Mouse (Mus musculus) ovary, postnatal 14 days (tissue): ENCODE results near the gene Rabggtb.
A peak's percentile ranks its signal among the peaks of the same experiment; 100 is the strongest.

Experiments
- DNase-seq: peaks from one replicate; pipeline ENCODE4 v3.0.0; 2022; ENCODE audit warnings: low spot score

Rabggtb gene

GRCm38 (mm10) chr3:153921147-153921910, 8.5 kb upstream of the Rabggtb start:
- no peak for DNase-seq

DNA sequence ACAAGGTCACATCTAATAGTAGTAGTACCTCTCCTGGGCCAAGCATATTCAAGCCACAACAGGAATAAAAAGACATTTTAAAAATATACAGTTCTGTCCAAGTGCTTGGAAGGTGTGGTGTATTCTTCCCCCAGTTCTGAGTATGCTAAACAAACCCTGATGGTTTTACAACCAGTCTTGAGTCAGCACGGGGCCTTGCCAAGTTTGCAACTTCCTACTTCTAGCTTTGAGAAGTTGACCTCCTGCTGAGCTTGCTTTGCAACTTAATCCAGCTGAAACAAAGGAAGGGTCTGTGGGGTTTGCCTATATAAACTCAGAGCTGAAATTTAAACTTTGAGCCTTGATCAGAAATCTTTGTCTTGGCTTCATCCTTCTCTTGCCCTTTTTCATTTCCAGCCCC, 4.4 kb upstream of the Rabggtb start:
- DNase-seq, result no peak

- DNase-seq, result no peak
Observed at GRCm38 (mm10) chr3:153913510-153914243, 868 bp upstream of the Rabggtb start.

DNA sequence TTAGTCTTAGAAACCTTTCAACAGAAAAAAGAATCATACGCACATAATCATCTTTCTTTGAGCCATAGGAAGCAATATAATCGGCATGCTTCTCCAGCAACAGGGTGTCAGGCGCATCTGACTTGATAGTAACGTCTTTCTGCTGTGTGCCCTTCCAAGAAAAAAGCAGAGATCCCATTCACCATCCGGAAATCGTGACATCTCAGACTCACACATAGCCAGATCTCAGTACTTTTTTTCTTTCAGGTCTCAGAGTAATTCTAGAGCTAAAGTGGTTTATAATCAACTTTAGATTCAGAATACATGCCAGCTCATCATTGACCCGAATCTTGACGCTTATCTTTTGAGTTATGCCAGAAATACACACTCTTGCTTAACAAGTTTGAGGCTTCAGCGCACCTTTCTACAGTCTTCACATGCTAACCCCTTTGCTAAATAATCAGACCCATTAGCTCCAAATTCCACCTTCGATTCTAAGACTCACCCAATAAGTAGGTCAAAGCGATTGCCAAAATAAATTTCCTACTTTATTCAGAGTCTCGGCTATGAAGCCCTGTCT, 848 bp downstream of the Rabggtb start:
- DNase-seq, result no peak

- DNase-seq, result no peak
Observed at GRCm38 (mm10) chr3:153911197-153911881, 1.5 kb downstream of the Rabggtb start.

DNA sequence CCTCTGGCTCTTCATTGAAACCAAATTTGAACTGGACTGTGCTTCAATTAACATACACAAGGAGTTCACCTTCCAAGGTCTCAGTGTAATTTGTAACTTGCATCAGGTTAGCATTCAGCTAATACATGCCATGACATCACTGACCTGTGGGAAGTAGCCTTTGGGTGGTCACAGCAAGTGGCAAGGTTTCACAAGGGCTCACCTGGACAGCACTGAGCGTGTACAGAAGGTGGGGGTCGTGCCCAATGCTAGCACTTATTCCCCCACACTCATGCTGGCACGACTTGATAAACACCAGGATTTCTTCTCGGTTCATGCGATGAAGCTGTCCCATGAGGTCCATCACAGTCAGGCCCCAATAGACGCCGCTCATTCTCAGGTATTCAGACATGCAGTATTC, 2.3 kb downstream of the Rabggtb start:
- DNase-seq, result no peak

DNA sequence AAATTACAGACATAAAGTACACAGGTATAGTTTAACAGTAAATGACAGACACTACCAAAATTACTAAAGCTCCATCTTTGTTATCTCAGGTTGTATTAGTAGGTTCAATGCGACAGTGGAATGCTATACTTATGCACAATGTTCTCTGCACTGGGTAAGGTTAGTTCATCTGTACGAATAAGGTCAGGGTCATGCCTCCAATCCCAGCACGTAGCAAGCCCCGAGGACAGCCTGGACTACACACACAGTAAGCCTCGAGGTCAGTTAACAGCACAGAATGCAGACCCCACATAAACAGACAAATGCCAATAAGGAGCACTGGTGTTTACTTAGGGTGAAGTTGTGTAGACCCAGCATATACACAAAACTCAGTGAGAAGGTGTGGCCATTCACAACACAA, 3.9 kb downstream of the Rabggtb start:
- DNase-seq, result no peak

DNA sequence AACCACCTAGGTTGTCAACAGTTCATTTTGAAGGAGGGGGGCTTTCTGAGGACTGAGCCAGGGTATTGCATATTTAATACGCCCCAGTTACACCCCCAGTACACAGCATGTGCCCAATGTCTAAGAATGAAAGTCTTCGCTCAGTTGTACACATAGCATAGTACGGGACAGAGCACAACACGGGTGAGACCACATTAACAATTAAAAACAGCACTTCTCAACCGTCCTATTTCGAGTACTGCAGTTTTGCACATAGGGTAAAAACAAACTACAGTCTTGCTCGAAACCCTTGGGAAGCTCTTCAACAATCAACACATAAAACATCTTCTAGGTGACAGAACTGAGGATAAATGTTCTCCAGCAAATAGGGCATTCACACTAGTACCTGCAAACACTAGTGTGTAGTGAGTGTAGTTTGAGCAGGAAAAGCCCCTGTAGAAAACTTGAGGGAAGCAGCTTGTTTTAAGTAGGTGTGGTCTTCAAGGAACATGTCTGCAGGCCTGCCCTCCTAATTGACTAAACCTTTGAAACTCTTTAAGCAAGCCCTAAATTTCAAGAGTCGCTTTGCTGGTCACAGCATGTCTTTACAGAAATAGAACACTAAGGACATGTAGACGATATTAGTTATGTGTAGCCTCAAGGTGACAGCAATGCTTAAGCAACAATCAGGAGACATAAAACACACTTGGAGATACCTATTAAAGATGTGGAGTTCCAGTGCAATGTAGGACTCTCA, 6.5 kb downstream of the Rabggtb start, which contains the start of gene Msh4:
Gene Msh4, minus strand, starts transcription at position 3 of the 736 bp plus-strand sequence.
- DNase-seq, result no peak

- DNase-seq, result no peak
Observed at GRCm38 (mm10) chr3:153905251-153906135, 7.3 kb downstream of the Rabggtb start.

- DNase-seq, result peak; percentile 27
Observed at GRCm38 (mm10) chr3:153904586-153904985, 8.2 kb downstream of the Rabggtb start.

DNA sequence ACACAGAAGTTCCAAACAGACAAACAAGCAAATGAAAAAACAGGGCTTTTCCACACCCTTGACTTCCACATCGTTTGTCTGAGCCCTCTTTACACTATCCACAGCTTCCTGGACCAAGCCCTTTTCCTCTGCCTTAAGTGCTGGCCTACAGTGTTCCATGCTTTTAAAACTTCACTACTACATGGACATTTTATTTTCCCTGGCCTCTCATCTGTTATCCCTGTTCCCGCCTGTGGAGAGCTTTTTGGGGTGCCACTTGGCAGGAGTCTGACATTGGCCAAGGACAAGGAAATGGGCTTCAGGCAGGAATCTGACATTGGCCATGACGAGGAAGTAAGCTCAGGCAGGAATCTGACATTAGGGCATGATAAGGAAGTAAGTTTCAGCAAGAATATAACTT, 10.2 kb downstream of the Rabggtb start:
- no peak for DNase-seq

DNA sequence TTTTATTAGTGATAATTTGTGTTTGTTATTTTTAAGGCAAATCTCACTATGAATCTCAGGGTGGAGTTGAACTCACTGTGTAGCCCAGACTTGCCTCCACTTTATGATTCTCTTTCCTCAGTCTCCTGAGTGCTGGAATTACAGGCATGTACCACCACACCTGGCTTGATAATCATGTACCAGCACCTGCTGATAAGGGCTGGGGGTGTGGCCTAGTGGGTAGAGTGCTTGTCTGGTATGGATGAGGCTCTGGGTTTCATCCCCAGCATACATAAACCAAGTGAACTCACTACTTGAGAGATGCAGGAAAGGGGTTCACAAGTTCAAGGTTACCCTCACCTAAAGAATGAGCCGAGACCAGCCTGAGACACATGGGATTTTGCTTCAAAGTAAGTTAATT, 10.9 kb downstream of the Rabggtb start:
- no peak for DNase-seq

- no peak for DNase-seq
Observed at GRCm38 (mm10) chr3:153897216-153897615, 15.6 kb downstream of the Rabggtb start.

- DNase-seq, result no peak
Observed at GRCm38 (mm10) chr3:153895454-153895853, 17.4 kb downstream of the Rabggtb start.

DNA sequence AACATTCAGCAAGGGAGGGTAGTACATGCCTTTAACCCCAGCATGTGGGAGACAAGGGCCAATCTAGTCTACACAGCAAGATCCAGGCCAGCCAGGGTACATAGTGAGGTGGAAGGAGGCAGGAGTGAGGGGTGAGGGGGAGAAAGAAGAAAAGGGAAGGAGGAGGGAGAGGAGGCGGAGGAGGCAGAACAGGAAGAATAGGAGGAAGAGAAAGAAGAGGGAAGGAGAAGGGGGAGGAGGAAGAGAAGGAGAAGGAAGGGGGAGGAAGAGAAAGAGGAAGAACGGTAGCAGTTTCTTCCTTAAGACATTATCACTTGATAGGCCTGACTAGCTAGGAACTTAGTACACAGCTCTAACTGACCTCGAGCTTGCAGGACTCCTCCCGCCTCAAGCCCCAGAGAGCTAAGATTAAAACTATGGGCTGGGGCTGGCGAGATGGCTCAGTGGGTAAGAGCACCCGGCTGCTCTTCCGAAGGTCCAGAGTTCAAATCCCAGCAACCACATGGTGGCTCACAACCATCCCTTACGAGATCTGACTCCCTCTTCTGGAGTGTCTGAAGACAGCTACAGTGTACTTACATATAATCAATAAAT, 23.5 kb downstream of the Rabggtb start:
- no peak for DNase-seq

GRCm38 (mm10) chr3:153888141-153888540, 24.7 kb downstream of the Rabggtb start:
- no peak for DNase-seq

DNA sequence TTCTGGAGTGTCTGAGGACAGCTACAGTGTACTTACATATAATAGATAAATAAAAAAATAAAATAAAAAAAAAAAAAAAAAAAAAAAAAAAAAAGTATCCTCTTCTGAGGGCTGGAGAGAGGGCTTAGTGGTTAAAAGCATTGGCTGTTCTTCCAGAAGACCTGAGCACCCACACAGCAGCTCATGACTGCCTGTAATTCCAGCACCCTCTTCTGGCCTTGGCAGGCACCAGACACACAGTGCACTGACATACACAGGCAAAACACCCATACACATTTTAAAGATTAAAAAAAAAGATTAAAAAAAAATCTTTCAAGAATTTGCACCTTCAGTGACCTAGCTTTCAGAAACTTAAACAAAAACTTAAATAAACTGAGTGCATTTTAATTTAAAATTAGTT, 26.5 kb downstream of the Rabggtb start:
- no peak for DNase-seq

- DNase-seq, result no peak
Observed at GRCm38 (mm10) chr3:153871396-153871795, 41.4 kb downstream of the Rabggtb start.

- no peak for DNase-seq
Observed at GRCm38 (mm10) chr3:153867149-153868136, 45.4 kb downstream of the Rabggtb start.
